Mouse (Mus musculus) layer of hippocampus, postnatal 25 days (tissue): ENCODE results near the gene Lrrc14b. TPM values are rescaled to one million over a fixed set of nuclear protein-coding genes. Genes with fewer than 3 reads are reported as not detected.

ENCODE experiments used
- DNase-seq, 2 experiments: peaks; one replicate each; pipeline ENCODE4 v3.0.0; 2022; ENCODE audit warnings: mixed read lengths in 2 of 2, low spot score in 1 of 2; ENCODE audit errors: extremely low spot score in 1 of 2
- total RNA-seq, 2 experiments: library from RNA; stranded (reverse); gene quantifications; 2 replicates each; pipeline ENCODE4 v1.2.3; 2021

The Lrrc14b gene
- not detected for total RNA-seq

GRCm38 (mm10) chr13:74363859-74364235 is at the start of gene Lrrc14b:
TSS of gene Lrrc14b (minus strand) at chr13:74364005.
- no peak for DNase-seq

- no peak for DNase-seq
These were observed 35.6 kb upstream of the Lrrc14b start, which contains the start of gene Ftl1-ps1 for GRCm38 (mm10) chr13:74399298-74399839. TSS of gene Ftl1-ps1 (plus strand) at chr13:74399694.

DNA sequence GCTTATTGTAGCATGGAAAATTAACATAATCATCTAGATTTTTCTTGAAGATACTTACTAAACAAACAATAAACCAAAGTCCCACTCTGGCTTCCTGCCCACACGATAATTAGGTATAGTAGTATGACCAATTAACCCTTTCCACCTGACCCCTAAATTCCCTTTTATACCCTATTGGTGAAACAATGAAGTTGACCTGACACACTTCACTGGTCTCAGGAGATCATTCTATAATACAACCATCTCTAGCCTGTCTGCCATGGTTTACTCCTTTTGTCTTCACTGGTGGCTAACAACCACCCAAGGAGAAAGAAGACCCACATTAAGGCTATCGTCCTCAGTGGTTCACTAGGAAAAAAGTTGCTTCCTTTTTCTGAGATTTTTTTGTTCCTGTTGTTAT is 27.4 kb upstream of the Lrrc14b start:
- DNase-seq: no peak

- peak; percentile 56 to 60 for DNase-seq
These were observed 26.7 kb upstream of the Lrrc14b start, which contains the start of gene Zfp72 for GRCm38 (mm10) chr13:74390371-74390990. TSS of gene Zfp72 (minus strand) at chr13:74390836.

DNA sequence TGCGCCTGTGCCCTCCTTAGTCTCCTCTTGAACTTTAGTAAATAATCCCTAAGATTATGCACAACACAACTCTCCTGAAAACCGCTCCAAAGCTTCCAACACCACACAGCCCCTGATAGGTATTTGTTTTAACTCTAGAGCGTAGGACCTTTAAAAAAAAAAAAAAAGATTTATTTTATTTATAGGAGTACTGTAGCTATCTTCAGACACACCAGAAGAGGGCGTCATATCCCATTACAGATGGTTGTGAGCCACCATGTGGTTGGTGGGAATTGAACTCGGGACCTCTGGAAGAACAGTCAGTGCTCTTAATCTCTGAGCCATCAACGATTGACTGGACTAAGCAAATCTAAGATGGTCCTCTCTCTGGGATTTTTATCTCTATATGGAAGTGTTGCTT is 25.9 kb upstream of the Lrrc14b start:
- no peak for DNase-seq

DNA sequence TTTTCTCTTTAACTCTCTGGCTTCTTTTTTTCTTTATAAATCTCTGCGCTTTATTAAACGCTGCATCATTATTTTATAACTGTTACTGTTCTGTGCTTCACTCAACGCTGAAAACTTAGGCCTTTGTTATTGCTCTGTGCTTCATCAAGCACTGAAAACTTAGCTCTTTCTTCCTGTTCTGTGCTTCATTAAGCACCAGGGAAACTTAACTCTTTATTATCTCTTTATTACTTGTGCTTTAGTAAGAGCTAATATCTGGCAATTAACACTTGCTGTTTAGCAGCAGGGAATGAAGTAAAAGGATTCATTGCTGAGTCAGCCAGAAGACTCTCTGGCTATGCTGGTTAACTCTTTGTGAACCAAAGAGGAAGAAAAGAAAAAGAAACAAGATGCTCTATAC is 18.5 kb upstream of the Lrrc14b start:
- no peak for DNase-seq

DNA sequence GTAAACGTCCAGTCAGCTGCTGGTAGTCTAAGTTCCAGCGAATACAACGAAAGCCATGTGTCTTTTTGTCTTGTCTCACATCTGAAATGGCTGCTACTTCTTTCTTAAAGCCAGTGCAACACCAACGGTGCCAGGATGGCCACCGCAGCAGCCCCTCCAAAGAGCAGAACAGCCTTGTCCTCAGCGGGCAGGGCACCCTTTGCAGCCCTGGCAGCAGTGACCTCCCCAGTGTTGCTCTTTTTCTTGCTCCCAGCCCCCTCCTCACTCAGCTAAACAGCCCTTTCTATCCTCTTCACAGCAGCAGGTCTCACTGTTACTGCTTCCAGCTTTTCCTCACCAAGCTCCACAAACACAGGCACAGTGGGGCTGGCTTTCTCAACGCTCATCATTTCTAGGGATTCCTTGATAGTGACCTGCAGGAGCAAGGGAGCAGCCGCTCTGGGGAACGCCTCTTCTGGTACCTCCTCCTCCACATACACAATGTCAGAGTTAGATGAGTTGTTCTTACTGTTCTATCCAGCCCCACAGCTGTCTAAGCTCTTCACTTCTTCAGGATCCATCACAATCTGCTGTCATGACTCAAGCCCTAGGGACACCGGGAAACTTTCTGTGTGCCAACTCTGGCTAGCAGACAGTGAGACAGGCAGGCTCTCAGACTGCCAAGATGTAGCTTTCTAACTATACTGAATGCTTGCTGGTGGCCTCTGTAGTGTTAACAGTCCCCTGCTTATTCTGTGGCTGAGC is 17.9 kb upstream of the Lrrc14b start:
- peak in 1 of 2 experiments; percentile 8 for DNase-seq

GRCm38 (mm10) chr13:74363176-74363858 is 488 bp downstream of the Lrrc14b start:
- no peak for DNase-seq

DNA sequence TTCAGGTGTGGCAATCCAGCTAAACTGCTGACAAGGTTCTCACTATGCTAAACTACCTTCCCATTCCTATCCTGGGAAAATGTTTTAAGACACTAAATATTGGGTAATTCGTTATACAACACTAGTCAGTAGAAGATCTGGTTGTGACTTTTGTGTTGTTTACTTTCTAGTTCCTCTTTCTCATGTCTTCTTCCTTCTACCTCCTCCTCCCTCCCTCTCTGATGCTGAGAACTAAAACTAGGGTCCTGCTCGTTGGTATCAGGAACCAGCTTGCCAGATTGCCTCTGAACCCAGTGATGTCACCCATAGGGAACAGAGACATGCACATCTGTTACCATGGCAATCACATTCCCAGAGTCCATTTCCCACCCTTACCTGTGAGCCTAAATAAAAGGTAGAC is 1.6 kb downstream of the Lrrc14b start:
- no peak for DNase-seq

- no peak for DNase-seq
These were observed 7.3 kb downstream of the Lrrc14b start for GRCm38 (mm10) chr13:74356491-74356890.

DNA sequence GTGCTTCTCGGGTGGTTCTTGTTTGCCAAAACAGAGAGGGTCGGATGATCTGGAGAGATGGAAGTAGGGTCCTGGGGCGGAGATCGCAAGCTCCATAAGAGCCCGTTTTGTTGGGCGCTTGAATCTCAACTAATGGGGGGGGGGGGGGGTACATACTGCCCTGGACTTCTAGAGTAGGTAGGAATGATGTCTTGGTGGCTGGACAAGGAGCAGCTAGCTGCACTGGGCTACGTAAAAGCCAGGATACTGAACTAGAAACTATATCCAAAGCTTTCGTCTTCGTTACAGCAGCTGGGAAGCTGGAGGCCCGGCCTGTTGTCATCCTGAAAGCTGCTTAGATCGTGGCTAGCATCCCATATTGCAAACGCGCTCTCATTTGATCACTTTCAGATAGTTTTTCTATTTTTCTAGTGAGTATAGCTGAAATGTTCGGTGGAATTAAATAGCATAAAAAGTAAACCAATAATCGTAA is 13.3 kb downstream of the Lrrc14b start:
- no peak for DNase-seq

DNA sequence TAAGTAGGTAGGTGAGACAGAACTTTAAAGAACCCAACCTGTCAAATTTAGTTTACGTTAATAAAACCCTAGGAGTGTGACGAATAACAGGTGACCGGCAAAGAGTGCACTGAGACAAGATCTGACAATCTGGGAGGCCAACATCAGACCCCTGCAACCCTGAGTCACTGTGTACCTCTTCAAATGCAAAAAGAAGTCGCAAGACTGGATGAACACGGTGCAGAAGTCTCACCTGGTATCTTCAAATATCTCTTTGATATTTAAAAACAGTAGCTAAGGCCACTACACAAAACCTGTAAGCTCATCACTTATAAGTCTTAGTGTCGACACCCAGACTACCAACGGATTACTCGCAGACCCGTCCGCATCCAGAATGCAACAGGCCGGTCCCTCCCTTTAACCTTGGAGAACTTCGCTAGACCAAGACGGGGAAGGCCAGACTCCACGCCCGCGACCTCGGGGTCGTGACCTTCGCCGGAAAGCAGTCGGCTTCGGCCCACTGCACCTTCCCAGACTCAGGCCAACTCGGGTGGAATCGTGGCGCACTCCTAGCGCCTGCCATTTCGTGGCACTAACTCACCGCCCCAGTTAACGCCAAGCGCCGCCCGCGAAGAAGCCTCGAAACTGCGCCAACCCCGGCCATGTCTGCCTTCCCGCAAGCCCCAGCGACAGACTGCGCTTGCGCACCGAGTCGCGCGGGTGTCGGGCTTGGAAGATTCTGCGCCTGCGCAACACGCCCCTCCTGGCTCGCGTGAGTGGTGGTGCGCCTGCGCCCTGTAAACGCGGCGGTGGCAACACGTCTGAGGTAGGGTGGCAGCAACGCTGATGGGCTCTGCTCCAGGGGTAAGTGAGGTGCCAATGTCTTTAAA is 14.0 kb downstream of the Lrrc14b start, which contains the start of the genes Sdha and Ccdc127:
Gene Sdha, minus strand, starts transcription at position 715 of the 869 bp plus-strand sequence.
Gene Ccdc127, plus strand, starts transcription at position 744 of the 869 bp plus-strand sequence.
- DNase-seq: peak; percentile 96 to 97

- DNase-seq: no peak
These were observed 22.8 kb downstream of the Lrrc14b start for GRCm38 (mm10) chr13:74341036-74341435.

GRCm38 (mm10) chr13:74329321-74329720 is 34.5 kb downstream of the Lrrc14b start:
- no peak for DNase-seq

DNA sequence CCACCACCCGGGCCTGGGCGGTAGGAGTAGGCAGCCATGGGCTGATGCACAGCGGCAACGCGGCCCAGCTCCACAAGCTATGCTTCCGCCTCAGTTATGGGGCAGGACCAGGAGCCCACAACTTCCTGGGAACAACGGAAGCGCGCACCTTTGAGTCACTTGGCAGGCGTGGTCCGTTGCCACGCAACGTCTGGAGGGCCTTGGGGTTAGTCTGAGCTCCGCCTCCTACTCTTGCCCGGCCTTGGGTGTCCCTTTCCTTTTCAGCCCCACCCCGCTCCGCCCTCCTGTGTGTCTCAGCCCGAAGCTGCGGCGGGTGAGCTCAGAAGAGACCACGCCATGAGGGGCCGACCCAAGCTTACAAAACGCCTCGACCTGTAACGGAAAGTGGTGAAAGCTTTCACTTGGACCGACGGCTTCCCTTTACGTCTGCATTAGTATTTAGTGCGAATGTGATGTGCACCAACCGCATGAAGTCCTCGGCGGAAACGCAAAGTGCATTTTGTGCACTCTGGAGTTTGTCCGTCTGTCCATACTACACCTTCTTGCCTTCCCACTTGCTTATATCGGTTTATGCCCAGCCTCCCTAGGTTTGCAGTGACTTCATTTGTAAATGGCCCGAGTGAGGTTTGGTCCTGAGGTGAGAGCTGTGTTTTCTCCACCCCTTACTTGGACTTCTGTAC is 46.5 kb downstream of the Lrrc14b start, which contains the start of gene Pdcd6:
Gene Pdcd6, minus strand, starts transcription at position 411 of the 680 bp plus-strand sequence.
- DNase-seq: peak; percentile 69 to 71

- no peak for DNase-seq
These were observed 47.0 kb downstream of the Lrrc14b start for GRCm38 (mm10) chr13:74316789-74317169.

GRCm38 (mm10) chr13:74316386-74316785 is 47.4 kb downstream of the Lrrc14b start:
- no peak for DNase-seq

GRCm38 (mm10) chr13:74314616-74315015 is 49.2 kb downstream of the Lrrc14b start:
- no peak for DNase-seq
